Mouse (Mus musculus): ENCODE measurements at regions not wholly inside any gene's neighbourhood (a gene's known extent, or its start where the extent isn't known, plus 50 kb on each side); places are given as distances from the start of the nearest gene placed in this dataset.

DNA sequence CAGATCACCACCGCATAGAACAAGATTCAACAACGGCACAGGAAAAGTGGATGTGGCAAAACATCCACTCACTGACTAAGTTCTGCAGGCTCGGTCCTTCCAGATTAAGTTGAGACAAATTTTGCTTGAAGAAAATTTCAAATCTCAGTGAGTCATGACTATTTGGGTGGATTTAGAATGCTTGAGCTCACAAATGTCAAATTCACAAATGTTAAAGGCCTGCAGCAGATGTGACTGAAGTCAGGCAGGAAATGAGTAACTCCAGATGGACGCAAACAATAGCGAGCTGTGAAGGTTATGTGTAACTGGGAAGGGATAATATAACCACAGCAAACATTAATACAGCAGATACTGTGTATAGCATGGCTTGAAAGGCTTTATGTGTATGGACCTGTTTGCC, 198.5 kb upstream of the Zbtb20 start:
- TF ChIP-seq CTCF (IDR thresholded peaks at IDR 0.05; ENCODE audit: borderline replicate concordance, extremely low read depth, insufficient read depth, insufficient read length) = no peak
- no peak for TF ChIP-seq POLR2A (IDR thresholded peaks at IDR 0.05; ENCODE audit: borderline replicate concordance, extremely low read depth, insufficient read depth, insufficient read length, poor library complexity, severe bottlenecking)
